Mouse (Mus musculus) urinary bladder, postnatal 4 days (tissue): Measurements from ENCODE around the gene Nmnat3.

Experiments
- DNase-seq, 2 experiments: peaks; one replicate each; pipeline ENCODE4 v3.0.0; 2021 to 2022; ENCODE audit warnings: low spot score in 2 of 2

The Nmnat3 gene

DNA sequence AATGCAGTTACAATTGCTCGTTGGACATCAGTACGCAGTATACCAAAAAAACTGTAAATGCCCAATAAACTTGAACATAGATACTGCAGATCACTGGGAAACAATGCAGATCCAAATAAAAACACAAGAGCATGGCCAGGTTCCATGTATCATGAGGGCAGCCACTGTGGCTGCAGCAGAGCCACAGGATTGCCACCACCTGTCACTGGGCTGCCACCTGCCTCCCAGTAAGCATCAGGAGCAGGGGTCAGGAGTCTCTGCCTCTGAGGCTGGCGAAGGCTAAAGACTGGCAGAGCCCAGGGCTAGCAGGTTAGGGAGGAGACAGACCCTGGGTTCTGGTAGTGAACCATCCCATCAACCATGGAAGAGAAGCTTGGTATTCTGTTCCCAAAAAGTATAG lies 67.7 kb downstream of the Nmnat3 start:
- no peak for DNase-seq

GRCm38 (mm10) chr9:98361047-98361446 lies 73.8 kb downstream of the Nmnat3 start:
- DNase-seq: no peak

DNA sequence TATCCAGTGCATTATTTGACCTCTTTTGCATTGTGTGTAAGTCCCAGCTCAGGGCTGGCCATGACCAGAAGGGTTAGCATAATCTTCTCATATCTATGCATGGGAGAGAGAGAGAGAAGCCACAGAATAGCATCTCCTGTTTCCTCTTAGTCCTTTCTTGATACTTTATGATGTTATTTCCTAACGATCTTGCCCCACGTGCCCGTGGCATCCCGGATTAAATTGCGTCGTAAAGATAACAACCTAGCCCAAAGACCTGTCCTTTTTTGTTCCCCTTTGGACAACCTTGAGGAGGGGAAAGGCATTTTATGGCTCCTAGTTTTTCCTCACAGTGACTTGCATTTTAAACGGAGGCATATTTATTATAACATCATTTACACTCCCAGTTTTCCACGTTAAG lies 78.8 kb downstream of the Nmnat3 start:
- no peak for DNase-seq

DNA sequence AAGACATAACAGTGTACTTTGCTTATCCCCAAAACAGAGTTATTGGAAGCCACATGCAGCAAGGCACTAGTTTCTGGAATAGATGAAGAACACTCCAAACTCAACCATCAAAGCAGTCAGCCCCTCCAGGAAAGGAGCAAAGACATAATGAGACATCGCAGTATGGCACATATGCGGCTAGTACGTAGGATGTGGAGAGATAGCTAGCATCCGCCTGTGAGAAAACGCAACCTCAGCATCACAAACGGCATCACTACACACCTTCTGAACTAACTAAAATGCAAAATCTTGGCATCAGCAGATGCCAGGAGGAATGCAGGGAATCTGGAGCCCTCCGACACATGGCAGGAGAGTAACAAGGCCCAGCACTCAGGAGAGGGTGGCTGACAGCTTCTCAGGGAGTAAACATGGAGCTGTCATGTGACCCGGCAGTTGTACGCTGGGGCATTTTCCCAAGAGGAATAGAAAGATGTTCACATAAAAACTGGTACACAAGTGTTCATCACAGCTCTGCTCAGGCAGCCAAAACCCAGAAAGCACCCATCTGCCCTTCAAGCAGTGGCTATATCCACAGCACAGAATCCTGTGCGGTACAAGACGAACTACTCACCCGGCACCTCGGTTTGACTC lies 80.2 kb downstream of the Nmnat3 start:
- DNase-seq: no peak

DNA sequence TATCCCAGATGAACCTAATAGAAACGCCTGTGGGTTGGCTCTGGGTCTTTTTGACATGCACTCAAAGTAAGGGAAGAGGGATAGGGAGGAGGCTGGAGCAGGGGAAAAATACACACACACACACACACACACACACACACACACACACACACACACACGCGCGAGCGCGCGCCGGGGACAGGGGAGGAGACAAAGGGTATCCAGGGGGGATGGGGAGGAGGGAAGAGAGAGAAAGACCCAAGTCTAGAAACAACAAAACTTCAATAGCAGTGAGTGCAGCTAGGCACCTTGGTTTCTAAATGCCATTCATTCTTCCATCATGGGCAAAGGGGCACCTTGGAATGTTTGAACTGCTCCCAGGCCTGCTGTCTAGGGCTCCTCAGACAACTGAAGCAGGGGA lies 82.5 kb downstream of the Nmnat3 start:
- DNase-seq: no peak

GRCm38 (mm10) chr9:98373358-98373757 lies 86.1 kb downstream of the Nmnat3 start:
- DNase-seq: no peak

- no peak for DNase-seq
Observed at GRCm38 (mm10) chr9:98374897-98375296, 87.7 kb downstream of the Nmnat3 start.

DNA sequence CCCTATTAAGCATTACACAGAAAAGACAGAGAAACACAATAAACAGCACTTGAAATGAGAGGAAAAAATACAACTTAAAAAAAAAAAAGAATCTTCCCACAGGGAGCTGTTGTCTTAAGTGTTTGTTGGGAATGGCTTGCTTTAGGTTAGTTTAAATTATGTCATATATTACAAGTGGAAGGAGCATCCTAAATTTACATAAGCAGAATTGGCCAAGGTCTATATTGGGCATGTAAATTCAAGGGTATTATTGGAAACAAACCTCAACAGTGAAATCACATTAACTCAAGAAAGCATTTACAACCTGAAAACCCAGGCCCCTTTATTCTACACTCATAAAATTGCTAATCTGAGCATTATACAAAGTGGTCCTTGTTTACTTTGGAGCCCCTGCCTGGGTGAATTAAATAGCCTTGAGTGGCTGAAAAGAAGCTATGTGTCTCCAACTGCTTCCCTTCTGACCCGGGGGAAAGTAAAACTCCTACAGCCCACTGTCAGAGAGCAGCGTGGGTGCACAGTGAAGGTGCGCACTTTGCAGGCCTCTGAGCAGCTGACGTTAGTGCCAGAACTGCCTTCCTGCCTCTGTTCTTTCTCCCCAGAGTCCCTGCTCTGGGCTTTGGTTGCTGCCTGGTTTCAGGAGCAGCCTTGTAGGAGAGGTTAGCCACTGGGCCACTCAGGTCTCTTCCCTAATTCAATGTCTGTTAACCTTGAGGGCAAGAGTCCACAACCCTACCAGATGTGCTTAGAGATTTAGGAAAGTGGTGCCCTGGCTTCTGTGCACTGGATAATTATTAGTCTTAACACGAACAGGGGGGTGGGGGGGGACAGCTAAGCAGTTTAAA lies 88.3 kb downstream of the Nmnat3 start:
- no peak for DNase-seq

GRCm38 (mm10) chr9:98379736-98380135 lies 92.5 kb downstream of the Nmnat3 start:
- no peak for DNase-seq

- DNase-seq: no peak
Observed at GRCm38 (mm10) chr9:98380593-98380992, 93.4 kb downstream of the Nmnat3 start.

GRCm38 (mm10) chr9:98387741-98388632 lies 100.8 kb downstream of the Nmnat3 start:
- DNase-seq: no peak

- DNase-seq: no peak
Observed at GRCm38 (mm10) chr9:98388633-98388965, 101.4 kb downstream of the Nmnat3 start.

DNA sequence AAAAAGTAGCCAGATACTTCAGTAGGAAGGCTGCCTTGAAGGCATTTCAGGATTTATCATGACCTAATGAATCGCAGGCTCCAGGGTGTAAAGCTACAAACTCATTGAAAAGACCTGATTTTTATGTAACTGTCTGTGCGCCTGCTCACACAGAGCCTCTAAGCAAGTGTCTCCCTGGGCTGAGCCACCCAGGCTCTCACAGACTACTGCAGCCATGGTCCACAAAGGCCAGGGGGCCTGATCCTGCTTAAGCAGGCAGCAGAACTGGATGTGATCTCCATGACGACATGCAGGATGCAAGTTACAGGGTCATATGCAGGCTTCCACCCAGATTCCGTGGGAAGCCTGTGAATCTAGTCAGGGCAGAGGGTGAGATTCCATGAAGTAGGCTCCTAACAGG lies 106.3 kb downstream of the Nmnat3 start:
- no peak for DNase-seq

GRCm38 (mm10) chr9:98397211-98397610 lies 110.0 kb downstream of the Nmnat3 start:
- DNase-seq: no peak

- no peak for DNase-seq
Observed at GRCm38 (mm10) chr9:98397866-98398265, 110.6 kb downstream of the Nmnat3 start.

- no peak for DNase-seq
Observed at GRCm38 (mm10) chr9:98400185-98400894, 113.1 kb downstream of the Nmnat3 start.

- no peak for DNase-seq
Observed at GRCm38 (mm10) chr9:98401611-98402010, 114.4 kb downstream of the Nmnat3 start.

GRCm38 (mm10) chr9:98407771-98408170 lies 120.5 kb downstream of the Nmnat3 start:
- DNase-seq: no peak

DNA sequence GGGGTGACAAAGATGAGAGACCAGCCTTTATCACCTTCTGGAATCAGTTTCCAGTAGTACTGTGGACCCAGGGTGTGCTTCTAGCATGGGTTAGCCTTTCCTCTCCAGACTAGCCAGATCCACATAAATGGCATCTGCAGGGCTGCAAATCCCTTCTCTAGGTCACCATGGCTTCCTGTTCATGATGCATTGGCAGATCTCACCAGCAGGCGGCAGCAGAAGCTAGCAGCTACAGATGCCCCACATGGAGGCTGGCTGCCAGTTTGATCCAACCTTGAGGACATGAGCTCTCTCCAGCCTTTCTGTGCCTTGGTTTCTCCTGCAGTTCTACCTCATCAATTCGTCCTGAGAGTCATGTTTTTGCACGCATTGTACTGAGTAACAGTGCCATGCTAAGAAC lies 121.9 kb downstream of the Nmnat3 start:
- peak; percentile 44 to 78 for DNase-seq

DNA sequence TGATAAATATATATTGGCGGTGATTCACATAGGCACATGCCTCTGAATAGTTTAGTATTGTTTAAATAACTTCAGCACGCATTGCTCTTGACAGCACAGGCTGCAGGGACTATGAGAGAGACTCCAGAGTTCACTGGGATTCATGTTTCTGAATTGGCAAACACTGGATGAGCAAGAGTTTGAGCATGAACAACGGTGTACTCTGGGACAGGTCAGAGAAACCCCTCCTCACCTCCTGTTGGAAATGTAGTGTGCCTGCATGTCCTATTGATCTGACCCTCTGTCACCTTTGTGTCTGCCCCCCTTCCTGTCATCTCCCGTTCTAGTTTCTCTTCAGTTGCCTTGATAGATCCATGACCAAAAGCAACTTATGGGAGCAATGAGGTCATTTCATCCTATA lies 128.2 kb downstream of the Nmnat3 start:
- no peak for DNase-seq

DNA sequence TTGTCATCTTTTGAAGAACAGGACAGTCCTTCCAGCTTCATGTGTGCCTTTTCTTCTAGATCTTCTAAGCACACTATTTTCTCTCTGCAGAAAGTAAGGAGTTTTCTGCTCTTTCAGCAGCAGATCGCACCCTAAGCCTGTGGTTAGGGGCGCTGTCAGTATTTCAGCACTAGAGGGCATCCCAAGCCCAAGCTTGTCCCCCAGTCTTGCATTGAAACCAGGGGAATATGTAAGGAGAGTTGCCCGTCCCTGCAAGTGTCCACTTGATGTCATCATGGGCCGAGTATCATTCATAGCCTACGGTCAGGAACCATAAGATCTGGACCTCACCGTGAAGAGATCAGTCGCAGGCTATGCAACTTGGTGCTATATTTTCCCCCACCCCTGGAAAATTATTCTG lies 130.7 kb downstream of the Nmnat3 start:
- DNase-seq: no peak

DNA sequence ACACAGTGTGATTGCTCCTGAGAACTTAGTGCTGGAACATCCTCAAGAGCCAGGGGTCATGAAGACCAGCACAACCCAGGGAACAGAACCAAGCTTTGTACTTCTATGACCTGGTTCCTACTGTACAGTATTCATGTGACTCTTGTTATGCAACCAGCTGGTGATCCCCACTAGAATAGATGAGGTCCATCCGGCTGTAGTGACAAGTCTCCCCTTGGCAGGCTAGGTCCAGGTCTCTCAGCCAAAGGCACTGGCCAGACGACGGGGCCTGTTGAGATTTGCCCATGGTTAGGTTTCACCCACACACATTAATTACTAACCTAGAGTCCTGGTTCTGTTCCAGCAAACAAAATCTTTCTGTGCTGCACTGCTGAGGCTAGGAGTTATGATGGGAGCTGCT lies 131.1 kb downstream of the Nmnat3 start:
- no peak for DNase-seq
